Mouse (Mus musculus) stomach, postnatal 0 days (tissue): ENCODE results near the gene Fbln1. TPM values are rescaled to one million over a fixed set of nuclear protein-coding genes. Genes with fewer than 3 reads are reported as not detected.

Source experiments
- ATAC-seq: fragments of 200-750 bp; cut with Nextera tagmentation; 2 replicates; pipeline ENCODE4 v1.8.0; 2017; ENCODE audit not compliant: low FRiP score, low TSS enrichment
- DNase-seq: peaks from one replicate; pipeline ENCODE4 v3.0.0-alpha.2; 2016; ENCODE audit warnings: low spot score
- H3K27ac ChIP-seq: fragments of 300-500 bp; sonication (generic); replicated peaks from 2 replicates; pipeline ENCODE4 v1.5.1; 2014; ENCODE audit warnings: mild to moderate bottlenecking, control low read depth
- H3K27me3 ChIP-seq: fragments of 300-500 bp; sonication (generic); 2 replicates; pipeline ENCODE4 v1.6.1; 2014; ENCODE audit warnings: low read length; ENCODE audit not compliant: control insufficient read depth, insufficient read depth
- H3K36me3 ChIP-seq: fragments of 300-500 bp; sonication (generic); 2 replicates; pipeline ENCODE4 v1.6.1; 2014; ENCODE audit warnings: low read length, mixed read lengths; ENCODE audit not compliant: control insufficient read depth, insufficient read depth
- H3K4me1 ChIP-seq: fragments of 300-500 bp; sonication (generic); replicated peaks from 2 replicates; pipeline ENCODE4 v1.6.1; 2014; ENCODE audit warnings: antibody characterized with exemption; ENCODE audit not compliant: control insufficient read depth, insufficient read depth
- H3K4me2 ChIP-seq: fragments of 300-500 bp; sonication (generic); replicated peaks from 2 replicates; pipeline ENCODE4 v1.6.1; 2014; ENCODE audit warnings: low read depth, mild to moderate bottlenecking, control low read depth, moderate library complexity
- H3K4me3 ChIP-seq: fragments of 300-500 bp; sonication (generic); 2 replicates; pipeline ENCODE4 v1.5.1; 2014; ENCODE audit warnings: low read depth, low read length, control low read depth
- H3K9ac ChIP-seq: fragments of 300-500 bp; sonication (generic); 2 replicates; pipeline ENCODE4 v1.6.1; 2014; ENCODE audit warnings: mild to moderate bottlenecking, low read length, control low read depth, mixed read lengths
- H3K9me3 ChIP-seq: fragments of 300-500 bp; sonication (generic); 2 replicates; pipeline ENCODE4 v1.6.1; 2016; ENCODE audit warnings: low read length; ENCODE audit not compliant: control insufficient read depth
- CTCF ChIP-seq: IDR thresholded peaks from 2 replicates; pipeline ENCODE4 v1.5.1; 2016; ENCODE audit warnings: antibody characterized with exemption, low read depth, mild to moderate bottlenecking, moderate library complexity
- EP300 ChIP-seq: optimal IDR thresholded peaks from 2 replicates; pipeline ENCODE3; 2016; ENCODE audit warnings: antibody characterized with exemption
- WGBS: fragments of 180-500 bp; shearing (Covaris S2); extraction: QIAGEN DNeasy Blood & Tissue Kit; methylation state at CpG from one replicate; pipeline ENCODE4 v1.1.7; 2014; 5-methylcytosine and 5-hydroxymethylcytosine counted together
- polyA plus RNA-seq: library from polyadenylated mRNA; unstranded; fragments of >200 nt; fragmentation: Nextera tagmentation; extraction: Ambion mirVana; gene quantifications from 2 replicates; pipeline ENCODE4 v1.2.1, GENCODE M21; 2015

The Fbln1 gene
- 109 and 112 TPM in 2 replicates for polyA plus RNA-seq

DNA sequence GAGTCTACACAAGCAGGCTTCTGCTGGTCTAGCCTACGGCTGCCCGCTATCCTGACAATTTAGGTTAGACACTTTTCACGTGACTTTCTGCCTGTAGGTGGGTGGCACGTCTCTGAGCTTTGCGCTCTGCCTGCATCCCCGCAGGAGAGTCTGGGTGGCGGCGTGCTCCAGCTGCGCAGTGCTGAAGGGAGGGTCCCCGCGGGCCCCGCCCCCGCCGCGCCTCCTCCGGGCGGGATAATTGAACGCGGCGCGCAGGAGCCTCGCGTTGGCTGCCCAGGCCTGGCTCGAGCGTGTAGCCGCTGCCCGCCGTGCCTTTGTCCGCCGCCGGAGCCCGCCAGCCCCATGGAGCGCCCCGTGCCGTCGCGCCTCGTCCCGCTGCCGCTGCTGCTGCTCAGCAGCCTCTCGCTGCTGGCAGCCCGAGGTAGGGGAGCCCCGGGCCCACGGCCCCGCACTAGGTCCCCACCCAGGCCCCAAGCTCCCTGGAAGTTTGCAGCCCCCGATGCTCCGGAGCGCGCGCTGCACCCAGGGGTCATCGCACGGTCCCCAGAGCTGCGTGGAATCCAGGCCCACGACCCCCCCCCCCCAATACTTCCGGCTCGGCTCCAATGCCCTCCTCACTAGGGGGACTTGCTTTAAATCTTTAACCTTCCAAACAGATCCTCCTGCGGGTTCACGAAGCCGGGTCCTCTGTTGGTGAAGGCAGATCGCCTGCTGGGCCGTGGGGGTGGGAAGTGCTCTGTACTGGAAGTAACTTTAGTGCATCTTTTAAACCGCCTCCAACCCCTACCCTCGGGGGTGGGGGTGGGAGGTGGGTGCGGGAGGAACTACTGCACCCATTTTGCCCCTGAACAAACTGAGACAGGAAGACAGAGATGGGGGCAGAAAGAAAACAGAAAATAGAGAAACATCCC lies at the start of gene Fbln1:
Gene Fbln1, plus strand, starts transcription at position 158 of the 911 bp plus-strand sequence.
- Histone ChIP-seq H3K9ac (peak within 1 kb of the TSS; percentile 81), H3K4me1 (no peaks in the 10 kb centered on the region; the same call in 1 of the 2 replicates), H3K9me3 (no peaks in the 10 kb centered on the region), H3K27me3 (no peaks in the 10 kb centered on the region), H3K36me3 (no peaks in the 10 kb centered on the region), H3K27ac (peak within 1 kb of the TSS; percentile 87), H3K4me2 (peak within 1 kb of the TSS; percentile 94), H3K4me3 (peak within 1 kb of the TSS; percentile 53)
- TF ChIP-seq EP300 = no peak
- TF ChIP-seq CTCF = peak; percentile 22; the same call in 1 of the 2 replicates
- under 1% methylated on average over 41 of the region's 64 CpGs for WGBS
- DNase-seq (peak; percentile 89), ATAC-seq (peak; percentile 82)

DNA sequence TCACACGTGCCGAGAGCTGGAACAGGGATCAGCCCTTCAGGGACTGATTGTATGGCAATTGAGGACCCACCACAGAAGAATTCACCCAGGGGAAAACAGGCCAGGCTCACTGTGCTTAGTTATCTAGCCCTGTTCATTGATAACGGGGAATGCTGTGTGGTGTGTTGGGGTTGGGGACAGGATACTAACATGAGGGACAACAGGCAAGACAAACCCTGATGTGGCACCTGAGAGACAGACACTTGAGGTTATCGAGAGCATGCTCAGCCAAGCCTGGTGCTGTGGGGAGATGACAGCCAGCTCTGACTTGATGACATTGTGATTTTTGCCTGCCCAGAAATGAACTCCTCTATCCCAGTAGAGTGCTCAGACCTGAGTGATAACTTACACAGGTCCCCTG lies 49.6 kb upstream of the Fbln1 start:
- Histone ChIP-seq H3K9me3 (no peaks in the 10 kb centered on the region), H3K27me3 (no peaks in the 10 kb centered on the region), H3K9ac (no peak overlapping the region), H3K36me3 (no peaks in the 10 kb centered on the region), H3K4me3 (no peak overlapping the region), H3K4me1 (no peaks in the 10 kb centered on the region), H3K4me2 (no peak overlapping the region), H3K27ac (no peak overlapping the region)
- ATAC-seq (no peak), DNase-seq (no peak)
- 46% methylated on average over 4 of the region's 4 CpGs for WGBS
- TF ChIP-seq EP300 (no peak), CTCF (no peak)

DNA sequence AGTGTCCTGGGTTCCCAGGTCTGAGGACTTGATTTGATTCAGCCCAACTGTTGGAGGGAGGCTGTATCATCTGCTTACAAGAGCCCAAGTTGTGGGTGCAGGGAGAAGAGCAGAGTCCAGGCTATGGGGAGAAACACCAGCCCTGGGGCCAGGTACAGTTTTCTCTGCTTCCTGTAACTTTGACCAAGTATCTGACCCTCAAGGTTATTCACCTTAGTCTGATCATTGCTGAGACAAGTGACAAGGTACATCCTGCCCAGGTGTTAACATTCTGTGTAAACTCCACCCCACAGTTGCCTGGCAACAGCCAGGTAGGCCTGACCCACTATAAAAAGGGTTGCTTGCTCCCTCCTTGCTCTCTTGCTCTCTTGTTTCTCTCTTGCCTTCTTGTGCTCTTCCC lies 44.3 kb upstream of the Fbln1 start:
- DNase-seq (no peak), ATAC-seq (peak; percentile 33; the same call in 1 of the 2 replicates)
- Histone ChIP-seq H3K27ac (0 out of 2 replicates have a peak overlapping the region, but pooled peaks have one; percentile 13), H3K4me1 (no peaks in the 10 kb centered on the region; the same call in 1 of the 2 replicates), H3K9ac (no peak overlapping the region), H3K4me2 (no peak overlapping the region), H3K9me3 (no peaks in the 10 kb centered on the region), H3K4me3 (no peak overlapping the region), H3K27me3 (no peaks in the 10 kb centered on the region), H3K36me3 (no peaks in the 10 kb centered on the region)
- TF ChIP-seq EP300 = no peak
- TF ChIP-seq CTCF = no peak

DNA sequence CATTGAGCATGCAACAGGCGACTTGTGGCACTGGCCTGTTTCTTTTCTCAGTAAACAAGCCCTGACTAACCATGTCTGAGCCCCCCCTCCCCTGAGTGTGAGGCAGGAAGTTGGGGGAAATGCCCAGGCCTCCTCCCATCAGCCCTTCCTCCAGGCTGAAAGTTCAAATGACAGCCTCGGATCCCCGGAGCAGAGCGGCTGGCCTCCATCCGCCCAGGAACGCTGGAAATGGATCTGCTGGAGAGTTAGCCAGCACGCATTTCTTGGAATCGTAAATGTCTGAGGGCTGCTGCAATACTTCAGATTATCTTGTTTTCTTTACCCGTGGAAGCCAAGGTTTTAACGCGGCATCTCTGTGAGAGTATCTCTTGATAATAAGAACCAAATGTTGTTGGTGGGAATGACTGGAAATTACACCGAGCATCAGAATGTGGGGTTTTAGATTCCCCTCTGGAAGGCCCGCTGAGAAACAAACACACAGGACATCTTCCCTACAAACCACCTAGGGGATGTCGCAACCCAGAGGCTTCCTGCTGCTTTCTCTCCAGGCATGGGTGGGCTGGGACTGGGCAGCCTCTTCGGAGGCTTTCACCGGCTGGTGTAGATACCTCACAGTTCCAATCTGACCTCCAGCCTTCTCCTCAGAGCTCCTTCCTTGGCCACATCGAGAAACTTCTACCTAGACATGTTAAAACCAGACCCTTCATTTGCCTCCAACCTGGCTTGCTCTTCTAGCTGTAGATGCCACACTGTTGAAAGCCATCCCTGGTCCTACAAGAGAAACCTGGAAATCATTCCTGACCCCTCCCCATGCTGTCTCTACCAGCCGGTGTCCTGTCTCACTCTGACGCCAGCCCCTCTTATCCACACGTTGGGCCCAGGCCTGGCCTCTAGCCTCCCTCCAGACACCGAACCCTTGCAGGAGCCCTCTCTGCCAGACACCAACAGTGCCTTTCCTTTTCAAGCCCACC lies 42.8 kb upstream of the Fbln1 start:
- Histone ChIP-seq H3K9ac (no peak overlapping the region), H3K4me2 (no peak overlapping the region), H3K9me3 (no peaks in the 10 kb centered on the region), H3K36me3 (no peaks in the 10 kb centered on the region), H3K4me1 (no peaks in the 10 kb centered on the region; the same call in 1 of the 2 replicates), H3K4me3 (no peak overlapping the region), H3K27me3 (no peaks in the 10 kb centered on the region), H3K27ac (peak overlapping the region; percentile 81)
- ATAC-seq (peak; percentile 47; the same call in 1 of the 2 replicates), DNase-seq (peak; percentile 32)
- WGBS = 41% methylated on average over 21 of the region's 21 CpGs
- TF ChIP-seq EP300 (peak; percentile 26), CTCF (no peak)

DNA sequence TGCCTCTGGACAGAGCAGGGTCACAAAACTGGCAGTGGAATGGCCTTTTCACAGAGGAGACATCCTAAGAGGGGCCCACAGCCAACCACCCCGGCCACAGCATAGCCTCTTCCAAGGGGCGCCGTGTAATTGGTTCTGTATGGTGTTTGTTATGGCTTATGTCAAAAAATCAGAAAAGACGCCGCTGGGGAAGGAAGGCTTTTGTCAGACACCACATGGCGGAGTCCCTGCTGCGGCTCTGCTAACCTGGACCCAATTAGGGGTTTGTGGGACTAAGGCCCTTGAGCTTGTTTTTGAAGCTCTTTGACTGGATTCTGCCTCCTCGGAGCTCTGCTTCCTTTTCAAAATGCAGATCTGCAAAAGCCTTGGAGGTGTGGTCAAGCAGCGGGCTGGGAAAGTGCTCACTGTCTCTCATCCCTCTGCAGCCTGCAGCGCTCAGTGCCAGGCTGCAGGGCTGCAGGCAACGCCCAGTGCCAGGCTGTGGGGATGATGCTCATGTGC lies 39.3 kb upstream of the Fbln1 start:
- Histone ChIP-seq H3K27ac (peak overlapping the region; percentile 25; the same call in 1 of the 2 replicates), H3K4me1 (no peaks in the 10 kb centered on the region; the same call in 1 of the 2 replicates), H3K36me3 (no peaks in the 10 kb centered on the region), H3K27me3 (no peaks in the 10 kb centered on the region), H3K4me2 (no peak overlapping the region), H3K4me3 (no peak overlapping the region), H3K9me3 (no peaks in the 10 kb centered on the region), H3K9ac (no peak overlapping the region)
- WGBS = 39% methylated on average over 11 of the region's 11 CpGs
- no peak for ATAC-seq
- TF ChIP-seq CTCF = 0 out of 2 replicates have a peak, but pooled peaks have one; percentile 5
- TF ChIP-seq EP300 = no peak
- no peak for DNase-seq
